Mouse (Mus musculus) liver, postnatal 0 days (tissue): ENCODE data around the gene Hba-a2. TPM values are rescaled to one million over a fixed set of nuclear protein-coding genes. Genes with fewer than 3 reads are reported as not detected.
"Not testable (repeated sequence)": the region's sequence is repeated elsewhere in the genome, so short reads cannot be mapped to it uniquely, and the experiment has no call there.

ENCODE experiments used
- ATAC-seq: fragments of 200-750 bp; cut with Nextera tagmentation; 2 replicates; pipeline ENCODE4 v1.8.0; 2017; ENCODE audit warnings: mild to moderate bottlenecking, moderate library complexity
- DNase-seq: peaks from one replicate; pipeline ENCODE4 v3.0.0-alpha.2; 2016
- H3K27ac ChIP-seq: fragments of 300-500 bp; sonication (generic); 2 replicates; pipeline ENCODE4 v1.5.1; 2014; ENCODE audit warnings: antibody characterized with exemption, moderate library complexity, mild to moderate bottlenecking, low read depth
- H3K27me3 ChIP-seq: fragments of 300-500 bp; sonication (generic); 2 replicates; pipeline ENCODE4 v1.6.1; 2014; ENCODE audit warnings: low read length, control low read depth, mixed read lengths; ENCODE audit not compliant: insufficient read depth
- H3K36me3 ChIP-seq: fragments of 300-500 bp; sonication (generic); replicated peaks from 2 replicates; pipeline ENCODE4 v1.6.1; 2014; ENCODE audit warnings: mild to moderate bottlenecking, control low read depth, low read length, moderate library complexity, mixed read lengths; ENCODE audit not compliant: insufficient read depth
- H3K4me1 ChIP-seq: fragments of 300-500 bp; sonication (generic); 2 replicates; pipeline ENCODE4 v1.6.1; 2014; ENCODE audit warnings: antibody characterized with exemption, mild to moderate bottlenecking, control low read depth; ENCODE audit not compliant: insufficient read depth
- H3K4me2 ChIP-seq: fragments of 300-500 bp; sonication (generic); 2 replicates; pipeline ENCODE4 v1.6.1; 2014; ENCODE audit warnings: low read depth, mild to moderate bottlenecking, low read length, moderate library complexity, mixed read lengths
- H3K4me3 ChIP-seq: fragments of 300-500 bp; sonication (generic); 2 replicates; pipeline ENCODE4 v1.5.1; 2014; ENCODE audit warnings: low read depth, low read length
- H3K9ac ChIP-seq: fragments of 300-500 bp; sonication (generic); replicated peaks from 2 replicates; pipeline ENCODE4 v1.6.1; 2014; ENCODE audit warnings: mild to moderate bottlenecking, moderate library complexity
- H3K9me3 ChIP-seq: fragments of 300-500 bp; sonication (generic); 2 replicates; pipeline ENCODE4 v1.6.1; 2016; ENCODE audit warnings: mild to moderate bottlenecking, control low read depth, low read length, mixed read lengths
- CTCF ChIP-seq: sonication (generic); IDR thresholded peaks from 2 replicates; pipeline ENCODE4 v1.5.1; 2016; ENCODE audit warnings: antibody characterized with exemption, low read depth
- EP300 ChIP-seq: IDR thresholded peaks from 2 replicates; pipeline ENCODE4 v1.6.1; 2016; ENCODE audit warnings: antibody characterized with exemption, low read depth, mild to moderate bottlenecking
- WGBS: fragments of 180-500 bp; shearing (Covaris S2); extraction: QIAGEN DNeasy Blood & Tissue Kit; methylation state at CpG from one replicate; pipeline ENCODE4 v1.1.7; 2014; ENCODE audit not compliant: insufficient replicate concordance; 5-methylcytosine and 5-hydroxymethylcytosine counted together
- polyA plus RNA-seq: library from polyadenylated mRNA; unstranded; fragments of >200 nt; fragmentation: Nextera tagmentation; extraction: Ambion mirVana; gene quantifications from 2 replicates; pipeline ENCODE4 v1.2.1, GENCODE M21; 2015

The Hba-a2 gene
- polyA plus RNA-seq, 1 experiment from 2014 or later, result 64,656 TPM

- DNase-seq (no peak), ATAC-seq (peak; percentile 1)
- no peaks in the 10 kb centered on the region for H3K9me3 ChIP-seq
- H3K9ac ChIP-seq, result peak overlapping the region; percentile 35; the same call in 1 of the 2 replicates
- no peaks in the 10 kb centered on the region for H3K27me3 ChIP-seq
- peaks cover 10% of the 10 kb centered on the region for H3K4me1 ChIP-seq
- peak overlapping the region; percentile 44 for H3K4me2 ChIP-seq
- H3K4me3 ChIP-seq, result peak overlapping the region; percentile 43; the same call in 1 of the 2 replicates
- TF ChIP-seq CTCF, result peak; percentile 17; the same call in 1 of the 2 replicates
- no peak for TF ChIP-seq EP300
- H3K36me3 ChIP-seq, result 0 out of 2 replicates have a peak, but pooled peaks cover 2% of the 10 kb centered on the region
- H3K27ac ChIP-seq, result peak overlapping the region; percentile 66
- 89% methylated on average over 2 of the region's 2 CpGs for WGBS
Observed at GRCm38 (mm10) chr11:32298532-32298918, 2.2 kb downstream of the Hba-a2 start.

GRCm38 (mm10) chr11:32299865-32300264 is 3.6 kb downstream of the Hba-a2 start, which contains the start of gene Hbq1a:
TSS of gene Hbq1a (plus strand) at chr11:32300069.
- 9% methylated on average over 16 of the region's 16 CpGs for WGBS
- peak within 1 kb of the TSS; percentile 16; the same call in 1 of the 2 replicates for H3K27ac ChIP-seq
- DNase-seq, result peak; percentile 71
- H3K4me3 ChIP-seq, result peak within 1 kb of the TSS; percentile 22; the same call in 1 of the 2 replicates
- not testable (repeated sequence) for H3K4me1 ChIP-seq, H3K27me3 ChIP-seq, H3K36me3 ChIP-seq, H3K9me3 ChIP-seq, H3K9ac ChIP-seq
- H3K4me2 ChIP-seq, result peak within 1 kb of the TSS; percentile 55
- peak; percentile 89 for TF ChIP-seq CTCF
- ATAC-seq, result 0 out of 2 replicates have a peak, but pooled peaks have one; percentile 7

DNA sequence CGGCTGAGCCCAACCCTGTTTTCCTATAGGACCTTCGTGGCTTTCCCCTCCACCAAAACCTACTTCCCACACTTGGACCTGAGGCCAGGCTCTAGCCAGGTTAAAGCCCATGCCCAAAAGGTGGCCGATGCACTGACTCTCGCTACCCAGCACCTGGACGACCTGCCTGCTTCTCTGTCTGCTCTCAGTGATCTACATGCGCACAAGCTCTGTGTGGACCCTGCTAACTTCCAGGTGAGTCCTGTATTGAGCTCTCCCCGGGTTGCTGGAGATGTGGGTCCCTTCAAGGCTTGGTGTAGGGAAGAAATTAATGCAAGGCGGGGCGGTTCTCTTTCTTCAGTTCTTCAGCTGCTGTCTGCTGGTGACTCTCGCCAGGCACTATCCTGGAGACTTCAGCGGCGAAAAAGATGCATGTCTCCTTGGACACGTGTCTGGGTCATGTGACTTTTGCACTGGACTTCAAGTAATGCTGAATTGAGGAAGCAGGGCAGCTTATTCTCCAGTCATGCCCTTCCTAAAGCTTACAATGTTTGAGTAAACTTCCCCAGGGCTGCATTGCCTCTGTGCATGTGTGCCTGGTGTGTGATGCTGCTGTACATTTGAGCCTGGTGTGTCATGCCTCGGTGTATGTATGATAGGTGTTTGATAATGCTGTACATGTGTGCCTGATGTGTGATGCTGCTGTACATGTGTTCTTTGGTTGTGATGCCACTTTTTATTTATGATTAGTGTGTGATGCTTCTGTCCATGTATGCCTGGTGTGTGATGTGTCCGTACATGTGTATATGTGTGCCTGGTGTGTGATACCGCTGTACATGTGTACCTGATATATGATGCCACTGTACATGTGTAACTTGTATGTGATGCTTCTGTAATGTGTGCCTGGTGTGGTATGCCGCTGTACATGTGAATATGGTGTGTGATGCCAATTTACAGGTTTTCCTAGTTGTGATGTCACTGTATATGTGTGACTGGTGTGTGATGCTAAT is 4.3 kb downstream of the Hba-a2 start:
- Histone ChIP-seq H3K4me1 (no peaks in the 10 kb centered on the region), H3K27ac (no peak overlapping the region), H3K4me3 (peak overlapping the region; percentile 22; the same call in 1 of the 2 replicates), H3K4me2 (peak overlapping the region; percentile 55), H3K9me3 (no peaks in the 10 kb centered on the region), H3K27me3 (no peaks in the 10 kb centered on the region), H3K36me3 (0 out of 2 replicates have a peak, but pooled peaks cover 2% of the 10 kb centered on the region), H3K9ac (no peak overlapping the region)
- ATAC-seq (no peak), DNase-seq (no peak)
- 51% methylated on average over 13 of the region's 17 CpGs for WGBS
- no peak for TF ChIP-seq CTCF
- TF ChIP-seq EP300, result no peak

- Histone ChIP-seq H3K9me3 (no peaks in the 10 kb centered on the region), H3K4me2 (no peak overlapping the region), H3K27ac (no peak overlapping the region), H3K9ac (no peak overlapping the region), H3K36me3 (0 out of 2 replicates have a peak, but pooled peaks cover 2% of the 10 kb centered on the region), H3K27me3 (no peaks in the 10 kb centered on the region), H3K4me3 (no peak overlapping the region), H3K4me1 (no peaks in the 10 kb centered on the region)
- 68% methylated on average over 1 of the region's 1 CpGs for WGBS
- DNase-seq, result no peak
- ATAC-seq, result no peak
- no peak for TF ChIP-seq CTCF
- no peak for TF ChIP-seq EP300
Observed at GRCm38 (mm10) chr11:32301506-32301905, 5.2 kb downstream of the Hba-a2 start.

DNA sequence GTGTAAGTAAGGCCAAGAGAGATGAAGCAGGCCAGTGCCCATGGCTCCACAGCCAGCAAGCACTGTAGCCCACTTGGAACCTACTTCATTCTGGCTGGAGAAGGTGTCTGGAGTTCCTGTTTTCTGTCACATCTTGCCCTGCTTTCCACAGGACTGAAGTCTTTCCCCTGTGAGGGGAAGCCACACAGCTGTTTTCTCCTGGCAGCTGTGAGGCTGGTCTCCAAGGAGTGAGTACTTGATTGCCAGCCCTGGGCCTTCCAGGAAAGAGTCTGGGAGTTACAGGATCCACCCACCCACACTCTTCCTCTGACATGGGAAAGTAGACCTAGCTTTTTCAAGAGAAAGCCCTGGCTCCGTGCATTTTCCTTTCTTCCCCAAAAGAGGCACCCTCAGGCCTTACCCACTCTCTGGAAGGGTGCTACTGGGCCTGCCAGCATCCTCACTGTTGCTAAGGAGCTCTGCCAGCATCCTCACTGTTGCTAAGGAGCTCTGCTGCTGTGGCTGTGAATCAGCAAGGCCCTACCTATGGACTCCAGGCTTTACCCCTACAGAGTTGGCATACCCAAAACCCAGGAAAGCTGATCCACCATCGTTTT is 6.6 kb downstream of the Hba-a2 start:
- Histone ChIP-seq H3K4me2 (no peak overlapping the region), H3K9me3 (no peaks in the 10 kb centered on the region), H3K36me3 (0 out of 2 replicates have a peak, but pooled peaks cover 2% of the 10 kb centered on the region), H3K4me3 (no peak overlapping the region), H3K4me1 (no peaks in the 10 kb centered on the region), H3K27ac (no peak overlapping the region), H3K27me3 (no peaks in the 10 kb centered on the region), H3K9ac (no peak overlapping the region)
- TF ChIP-seq CTCF, result no peak
- ATAC-seq (no peak), DNase-seq (no peak)
- WGBS, result 20% methylated on average over 2 of the region's 2 CpGs

DNA sequence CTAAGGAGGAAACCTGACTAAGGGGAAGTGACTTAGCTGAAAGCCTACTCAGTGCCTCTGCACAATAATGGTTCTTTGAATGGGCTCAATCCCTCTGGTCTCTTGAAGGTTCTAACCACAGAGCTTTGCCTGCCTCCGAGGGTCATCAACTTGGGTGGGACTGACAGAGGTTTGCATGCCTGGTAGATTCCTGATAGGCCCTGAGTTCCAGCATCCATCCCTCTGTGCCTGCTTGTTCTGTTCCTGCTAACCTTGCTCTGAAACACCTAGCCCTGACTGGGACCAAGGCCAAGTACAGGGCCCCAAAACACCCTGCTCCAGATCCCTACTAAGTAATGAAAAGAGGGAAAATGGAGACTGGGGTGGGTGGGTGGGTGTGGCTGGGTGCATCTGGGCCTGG is 7.2 kb downstream of the Hba-a2 start:
- H3K9me3 ChIP-seq, result no peaks in the 10 kb centered on the region
- 75% methylated on average over 1 of the region's 1 CpGs for WGBS
- H3K4me3 ChIP-seq, result no peak overlapping the region
- no peaks in the 10 kb centered on the region for H3K27me3 ChIP-seq
- no peak overlapping the region for H3K27ac ChIP-seq
- ATAC-seq (no peak), DNase-seq (no peak)
- H3K4me2 ChIP-seq, result no peak overlapping the region
- TF ChIP-seq EP300 (no peak), CTCF (no peak)
- no peak overlapping the region for H3K9ac ChIP-seq
- H3K36me3 ChIP-seq, result 0 out of 2 replicates have a peak, but pooled peaks cover 2% of the 10 kb centered on the region
- no peaks in the 10 kb centered on the region for H3K4me1 ChIP-seq
